Mouse (Mus musculus): ENCODE results near the gene Gpr39.

Gpr39 gene

DNA sequence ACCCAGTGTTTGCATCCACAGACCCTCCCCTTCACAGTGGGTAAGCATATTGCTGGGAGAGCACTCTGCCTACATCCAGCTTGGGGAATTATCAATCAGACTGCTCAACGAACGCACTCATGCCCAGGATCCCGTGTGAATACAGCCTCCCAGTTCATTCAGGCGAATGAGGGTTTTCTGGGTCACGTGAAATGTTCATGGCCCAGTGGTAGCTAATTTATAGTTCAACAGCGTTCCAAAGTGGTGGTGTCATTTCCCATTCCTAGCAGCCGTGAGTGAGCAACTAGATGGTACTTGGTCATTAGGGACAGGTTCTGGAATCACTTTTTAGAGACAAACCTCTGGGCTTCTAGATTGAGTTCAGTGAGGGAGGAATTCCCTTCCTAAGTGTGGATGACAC is 144.3 kb downstream of the Gpr39 start:
- DNase-seq = no peak

DNA sequence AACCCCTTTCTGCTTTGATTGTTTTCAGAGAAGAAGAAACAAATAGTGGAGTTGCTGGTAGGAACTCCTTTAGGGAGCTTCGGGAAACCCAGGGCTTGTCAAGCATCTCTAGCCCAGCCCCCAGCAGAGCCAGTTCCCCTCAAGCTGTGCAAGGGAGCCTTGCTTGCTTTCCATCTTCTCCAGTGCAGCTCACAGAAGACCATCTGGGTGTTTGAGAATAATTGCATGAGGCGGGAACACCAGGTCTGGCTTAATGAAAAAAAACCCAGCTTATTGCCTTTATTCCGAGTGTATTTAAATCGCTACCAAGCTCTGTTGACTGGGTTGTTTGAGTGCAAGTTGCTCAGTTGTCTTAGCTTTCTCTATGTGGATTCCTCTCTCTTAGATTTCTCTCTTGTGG is 146.8 kb downstream of the Gpr39 start:
- DNase-seq = no peak

DNA sequence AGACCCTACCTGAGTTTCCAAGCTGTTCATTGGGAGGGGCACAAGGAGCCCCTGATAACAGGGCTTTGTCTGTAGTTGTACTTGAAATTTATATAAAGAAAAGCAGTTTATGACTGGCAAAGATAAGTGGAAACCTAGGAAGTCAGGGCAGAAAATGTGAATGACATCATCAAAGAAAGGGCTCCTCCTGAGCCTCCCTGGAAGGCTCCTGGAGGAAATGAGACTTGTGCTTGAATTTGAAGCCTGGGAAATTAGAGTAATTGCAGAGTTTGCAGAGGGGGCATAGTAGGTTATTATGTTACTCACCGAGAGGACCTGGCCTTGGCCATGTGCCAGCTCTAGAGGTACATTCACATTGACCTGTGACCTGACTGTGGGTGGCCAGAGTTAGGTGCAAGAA is 160.7 kb downstream of the Gpr39 start:
- no peak for DNase-seq

DNA sequence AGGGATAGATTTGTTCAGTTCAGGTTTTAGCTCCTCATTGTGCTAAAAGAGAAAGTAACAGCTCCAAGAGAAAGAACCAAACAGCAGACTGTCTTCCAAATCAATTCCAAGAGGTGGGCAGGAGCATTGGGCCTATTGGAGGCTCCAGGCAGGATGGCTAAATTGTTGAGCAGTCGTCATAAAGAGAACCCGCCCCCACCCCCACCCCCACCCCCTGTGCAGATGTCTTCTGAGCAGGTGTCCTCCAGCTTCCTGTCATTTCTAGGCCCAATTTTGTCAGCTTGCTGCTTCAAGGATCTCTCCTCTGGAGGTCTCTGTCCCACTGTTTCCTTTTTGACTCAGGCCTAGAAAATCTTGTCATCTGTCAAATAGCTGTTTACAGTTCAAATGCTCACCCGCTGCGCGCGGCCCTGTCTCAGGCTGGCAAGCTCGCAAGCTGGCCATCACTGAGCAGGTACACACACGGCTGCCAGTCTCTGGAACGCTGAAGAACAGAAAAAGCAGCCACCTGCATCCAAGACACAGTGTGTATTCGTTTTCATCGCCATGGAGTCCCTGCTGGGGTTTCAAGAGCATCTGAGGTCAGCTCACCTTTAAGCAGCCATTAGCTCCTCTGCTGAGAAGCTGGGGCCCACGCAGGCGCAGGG is 163.1 kb downstream of the Gpr39 start:
- DNase-seq = peak; percentile 41

DNA sequence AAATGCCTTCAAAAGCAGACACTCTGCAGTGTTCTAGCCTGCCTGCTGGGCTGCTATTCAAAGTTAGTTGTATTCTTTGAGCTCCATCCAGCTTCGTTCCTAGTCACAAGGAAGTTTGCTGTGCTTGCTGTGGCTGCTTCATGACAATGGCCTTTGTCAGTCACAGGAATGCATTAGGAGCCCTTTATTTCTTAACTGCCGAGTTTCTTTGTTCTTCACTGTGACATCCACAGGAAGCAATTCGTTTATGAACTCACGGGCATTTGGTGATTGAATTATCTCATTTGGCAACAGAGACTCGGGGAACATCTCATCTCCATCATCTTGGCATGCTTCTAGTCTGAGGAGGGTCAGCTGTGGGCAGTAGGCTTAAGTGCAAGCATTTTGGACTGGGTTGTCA is 177.9 kb downstream of the Gpr39 start:
- no peak for DNase-seq

DNA sequence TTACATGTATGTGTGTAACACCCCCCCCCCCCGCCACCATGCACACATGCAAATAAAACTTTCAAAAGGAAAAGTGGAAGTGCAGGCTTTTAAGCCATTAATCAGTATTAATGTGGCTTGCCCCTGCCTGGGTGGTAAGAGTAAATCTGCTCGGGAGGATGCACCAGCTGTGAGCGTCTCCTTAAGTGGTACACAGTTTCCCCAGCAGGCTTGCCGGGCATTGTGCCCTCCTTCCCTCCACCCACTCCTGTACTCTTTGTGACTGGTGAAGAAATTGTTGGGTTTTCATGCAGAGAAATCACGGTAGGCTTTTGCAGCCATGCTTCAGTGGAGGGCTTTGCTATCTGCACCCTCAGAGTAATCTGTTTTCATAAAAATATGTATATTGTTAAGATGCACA is 181.8 kb downstream of the Gpr39 start:
- DNase-seq = no peak

DNA sequence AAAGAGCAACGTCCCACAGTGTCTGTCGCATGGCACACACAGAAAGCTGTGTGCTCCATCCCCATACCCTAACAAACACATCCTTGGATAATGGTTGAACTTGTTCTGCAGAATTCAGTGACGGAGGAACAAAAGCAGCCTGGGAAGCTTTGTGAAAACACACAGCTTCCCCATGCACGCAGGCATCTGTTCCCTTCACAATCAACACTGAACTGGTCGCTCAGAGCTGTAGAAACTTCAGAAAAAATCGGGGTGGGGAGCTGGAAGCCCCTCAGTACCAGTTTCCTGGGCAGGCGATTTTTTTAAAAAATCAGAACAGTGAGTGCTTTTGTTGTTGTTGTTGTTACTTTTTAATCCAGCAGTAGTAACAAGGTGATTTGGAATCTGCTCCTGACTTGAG is 193.3 kb downstream of the Gpr39 start:
- no peak for DNase-seq

DNA sequence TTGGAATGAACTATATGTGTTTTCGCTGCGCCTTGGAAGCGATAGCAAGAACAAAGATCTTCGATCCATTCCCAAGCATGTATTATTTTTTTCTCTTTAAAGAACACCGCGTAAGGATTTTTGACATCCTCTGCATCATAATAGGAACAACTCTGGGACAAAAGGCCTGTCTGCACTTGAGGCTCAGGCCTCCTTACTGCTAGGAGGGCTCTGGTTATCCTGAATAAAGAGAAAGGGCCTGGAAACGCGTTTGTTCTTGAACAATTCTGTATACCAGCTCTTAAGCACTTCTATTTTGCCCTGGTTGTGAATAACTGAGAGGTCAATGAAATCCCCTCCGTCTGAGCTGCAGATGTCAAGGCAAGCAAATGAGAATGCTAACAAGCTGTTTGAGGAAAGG is 216.4 kb downstream of the Gpr39 start:
- no peak for DNase-seq

DNA sequence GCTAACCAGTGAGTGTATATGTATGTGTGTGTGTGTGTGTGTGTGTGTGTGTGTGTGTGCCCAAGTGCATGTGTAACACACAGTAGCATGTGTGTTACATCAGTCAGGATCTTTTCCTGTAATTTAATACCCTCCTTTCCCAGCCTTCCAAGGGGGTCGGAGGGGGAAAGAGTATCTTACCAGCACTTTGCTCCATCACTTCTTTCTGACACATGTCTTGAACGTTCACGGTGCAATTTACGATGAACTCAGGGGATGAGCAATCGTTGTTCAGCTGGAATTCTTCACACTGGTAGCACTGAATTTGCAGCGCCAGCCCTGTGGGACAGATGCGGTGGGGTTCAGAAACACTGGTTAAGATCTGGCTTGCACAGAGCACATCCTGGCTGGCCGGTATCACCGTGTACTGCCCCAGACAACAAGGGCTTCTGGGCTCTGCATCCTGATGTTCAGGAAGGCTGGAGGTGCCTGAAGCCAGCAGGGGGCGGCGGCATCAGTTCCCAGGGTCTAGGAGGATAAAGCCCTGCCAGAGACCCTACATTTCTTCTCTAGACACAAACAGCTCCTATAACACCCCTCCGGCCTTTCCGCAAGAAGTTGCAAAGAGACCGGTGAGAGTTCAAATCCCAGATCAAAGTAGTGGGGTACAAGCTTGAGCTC is 233.5 kb downstream of the Gpr39 start:
- no peak for DNase-seq

DNA sequence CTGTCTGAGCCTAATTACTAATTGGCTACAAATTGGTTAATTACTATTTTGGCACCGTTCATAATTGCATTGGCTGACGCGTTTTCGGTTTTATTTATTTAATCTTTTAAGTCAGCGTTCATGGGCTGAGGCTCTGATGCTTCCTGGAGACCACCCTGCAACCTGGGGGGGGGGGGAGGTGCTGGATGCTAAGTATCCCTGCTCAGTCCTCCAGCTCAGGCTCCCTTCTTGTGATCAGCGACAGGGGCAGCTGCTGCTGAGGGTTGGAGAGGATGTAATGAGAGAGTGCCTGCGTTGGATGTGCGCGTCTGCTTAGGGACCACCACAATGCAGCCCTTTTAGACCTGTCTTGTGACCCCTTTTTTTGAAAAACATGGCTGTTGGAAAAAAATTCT is 234.1 kb downstream of the Gpr39 start:
- no peak for DNase-seq

DNA sequence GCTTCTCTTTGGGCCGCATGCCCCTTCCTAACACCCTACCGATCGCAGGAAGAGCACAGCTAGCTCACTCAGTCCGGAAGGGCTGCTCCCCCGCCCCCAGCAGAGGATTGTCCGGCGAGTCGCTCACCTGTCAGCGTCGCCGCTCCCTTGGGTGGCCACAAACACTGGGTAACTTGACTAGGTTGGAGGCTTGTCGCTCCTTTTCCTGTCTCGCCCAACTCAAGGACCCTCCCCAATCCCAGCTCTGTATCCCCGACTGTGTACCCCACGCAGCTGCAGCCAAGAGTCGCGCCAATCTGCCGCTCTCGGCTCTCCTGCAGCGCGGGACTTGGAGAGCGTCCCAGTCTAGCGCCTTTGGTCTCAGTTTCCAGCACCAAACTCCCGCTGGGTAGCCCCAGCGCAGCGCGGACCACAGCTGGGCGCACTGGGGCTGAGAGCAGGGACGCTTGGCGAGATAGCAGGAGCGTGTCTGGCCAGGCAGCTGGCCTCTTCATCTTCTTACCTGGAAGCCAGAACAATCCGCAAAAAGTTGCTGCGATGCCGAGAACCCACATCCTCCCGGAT is 234.6 kb downstream of the Gpr39 start:
- DNase-seq = no peak

DNA sequence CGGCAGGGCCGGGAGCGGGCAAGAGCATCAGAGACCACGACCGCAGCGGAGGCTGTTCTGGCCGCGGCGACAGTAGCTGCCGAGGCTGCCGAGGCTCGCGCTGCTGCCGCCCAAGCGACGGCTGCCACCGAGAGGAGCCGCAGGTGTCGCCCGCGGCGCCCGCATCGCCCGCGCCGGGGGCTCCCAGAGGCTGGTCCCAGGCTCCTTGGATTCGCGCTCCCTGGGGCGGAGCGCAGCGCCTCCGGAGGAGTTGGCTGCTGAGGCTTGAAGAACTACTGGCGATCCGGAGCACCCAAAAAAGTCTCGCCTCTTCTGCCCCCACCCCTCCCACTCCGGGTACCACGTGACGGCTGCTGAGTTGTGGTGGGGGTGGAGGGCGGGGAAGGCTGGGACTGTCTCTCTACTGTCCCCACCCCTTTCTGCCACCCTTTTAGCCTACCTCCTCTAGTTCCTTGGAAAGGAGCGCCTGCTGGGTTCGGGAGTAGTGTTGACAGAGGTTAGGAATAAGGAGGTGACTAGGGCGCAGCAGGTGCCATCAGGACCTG is 235.2 kb downstream of the Gpr39 start:
- no peak for DNase-seq

DNA sequence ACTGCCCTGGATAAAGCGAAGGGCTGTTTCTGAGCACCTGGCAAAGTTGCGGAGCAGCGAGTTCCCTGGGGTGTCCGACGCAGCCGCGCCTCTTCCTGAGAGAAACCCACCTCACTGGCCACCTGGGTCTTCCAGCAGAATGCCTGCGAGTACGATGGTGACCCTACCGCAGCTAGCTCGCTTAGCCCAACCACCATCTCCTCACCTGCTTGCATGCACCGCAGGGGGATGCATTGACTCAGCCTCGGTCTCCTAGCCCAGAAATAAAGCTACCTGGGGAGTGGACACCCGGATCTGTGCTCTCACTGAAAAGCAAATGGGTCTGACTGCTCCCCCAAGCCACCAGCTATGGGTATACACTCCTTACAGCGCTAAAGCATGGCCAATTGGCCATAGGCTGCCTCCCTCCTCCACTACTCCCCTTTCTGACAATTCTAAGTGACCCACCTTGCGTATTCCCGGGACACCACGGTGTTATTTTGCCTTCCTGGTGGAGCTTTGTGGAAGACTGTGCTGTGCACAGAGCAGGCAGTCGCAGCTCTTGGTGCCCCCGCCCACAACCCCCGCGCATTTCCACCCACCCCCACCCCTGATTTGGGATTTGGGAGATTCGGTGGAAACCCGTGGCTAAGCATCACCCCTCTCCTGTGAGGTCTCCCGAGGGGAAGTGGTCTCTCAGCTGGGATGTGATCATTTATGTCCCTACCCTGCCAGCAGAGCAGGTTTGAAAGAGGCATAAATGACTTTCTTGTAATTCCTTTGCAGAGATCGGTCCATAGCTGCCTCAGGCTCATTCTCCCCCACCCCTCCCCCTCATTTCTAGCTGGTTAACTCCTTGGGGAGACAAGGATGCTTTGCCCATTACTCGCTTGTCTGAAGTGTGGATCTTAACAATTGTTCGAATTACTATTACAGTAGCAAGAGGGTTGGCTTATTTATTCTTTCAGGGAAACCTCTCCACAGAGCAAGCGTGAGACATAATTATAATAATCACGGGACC is 236.1 kb downstream of the Gpr39 start, which contains the start of gene Lypd1:
Gene Lypd1 (minus strand): TSS at position 501 of the 1,000 bp plus-strand sequence.
- no peak for DNase-seq

DNA sequence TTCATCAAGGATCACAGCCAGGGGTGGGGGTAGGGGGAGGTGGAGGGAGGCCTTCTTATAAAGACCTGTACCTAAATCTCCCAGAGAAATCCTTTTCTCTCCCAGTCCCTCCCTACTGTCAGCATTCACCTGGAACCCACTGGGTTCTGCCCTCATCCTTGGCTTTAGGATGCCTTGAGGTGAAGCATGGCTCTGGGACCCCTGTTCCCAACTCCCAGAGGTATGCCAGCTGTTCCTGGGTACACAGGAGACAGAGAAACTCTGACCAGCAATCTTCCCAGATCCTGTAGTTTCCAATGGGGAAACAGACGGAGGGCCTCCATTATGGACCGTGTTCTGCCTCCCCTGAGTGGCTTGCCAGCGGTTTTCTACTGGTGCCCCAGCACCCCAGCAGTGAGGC is 243.9 kb downstream of the Gpr39 start:
- no peak for DNase-seq

DNA sequence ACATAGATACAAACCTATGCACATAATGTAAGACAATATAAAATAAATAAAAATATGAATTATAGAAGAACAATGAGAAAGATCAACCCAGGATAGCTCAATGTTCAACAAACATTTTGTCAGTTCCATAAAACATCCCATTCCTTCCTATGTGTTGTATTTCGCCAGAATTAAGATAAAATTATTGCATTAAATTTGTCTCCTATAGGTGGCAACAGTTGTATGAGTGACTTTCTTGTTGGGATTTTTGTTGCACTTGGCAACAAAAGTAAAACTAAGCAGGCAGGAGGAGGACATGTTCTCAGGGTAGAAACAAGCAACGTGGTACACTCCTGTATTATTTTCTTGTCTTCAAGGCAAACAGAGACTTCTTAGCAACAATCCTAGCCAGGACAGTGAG is 246.3 kb downstream of the Gpr39 start:
- no peak for DNase-seq

Data from cerebellum, adult 11 months (tissue).